Mouse (Mus musculus) c-Kit-positive CD71-positive TER-119-negative erythroid progenitor cells, embryonic 14.5 days (primary cell): ENCODE data around the gene Hdac7.
"Not testable (repeated sequence)": the region's sequence is repeated elsewhere in the genome, so short reads cannot be mapped to it uniquely, and the experiment has no call there.

ENCODE experiments used
- DNase-seq: peaks from one replicate; pipeline ENCODE4 v3.0.0-alpha.2; 2013; ENCODE audit warnings: low read depth

Hdac7 gene

DNA sequence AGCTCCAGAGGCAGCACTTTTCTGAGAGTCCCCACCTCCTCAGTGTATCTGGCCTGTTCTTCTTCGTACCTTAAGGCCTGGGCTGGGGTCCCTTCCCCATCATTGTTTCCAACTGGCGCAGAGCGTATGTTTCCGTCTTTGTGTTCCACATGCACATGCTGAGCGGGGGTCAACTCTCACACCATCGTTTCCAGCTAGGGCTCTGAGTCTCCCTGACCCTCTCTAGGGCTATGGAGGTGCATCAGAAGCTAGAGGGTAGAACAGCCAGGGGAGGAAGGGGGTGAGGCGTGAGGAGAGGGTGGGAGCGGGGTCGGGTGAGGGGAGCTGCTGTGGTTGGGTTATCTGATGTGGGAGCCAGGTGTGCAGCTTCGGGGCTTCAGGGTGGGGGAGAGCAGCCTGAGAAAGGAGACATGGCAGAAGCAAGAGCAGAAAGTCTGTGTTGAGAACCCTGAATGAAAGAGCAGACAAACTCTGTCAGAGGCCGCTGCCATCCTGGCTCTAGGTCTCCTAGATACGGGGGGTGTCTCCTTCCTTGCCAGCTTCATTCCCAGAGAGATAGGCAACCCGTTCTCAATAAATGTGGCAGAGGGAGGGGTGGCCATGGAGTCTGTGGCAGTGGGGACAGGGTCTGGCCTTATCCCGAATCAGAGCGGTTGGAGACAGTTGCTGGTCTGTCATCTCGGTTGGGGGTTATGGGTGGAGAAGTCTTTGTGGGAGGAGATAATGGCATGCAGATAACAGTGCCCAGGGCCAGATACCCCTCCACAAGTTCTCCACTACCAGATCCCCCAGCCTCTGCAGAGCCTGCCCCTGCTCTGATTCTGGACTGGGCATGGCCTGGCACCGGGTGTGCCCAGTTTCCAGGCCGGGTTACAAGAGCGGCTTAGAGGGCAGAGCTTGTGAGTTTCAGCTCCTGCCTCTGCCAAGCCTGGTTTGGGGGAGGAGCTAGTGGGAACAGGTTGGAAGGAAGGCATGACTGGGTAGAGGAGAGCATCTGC lies at the start of gene Hdac7:
Gene Hdac7 (minus strand): TSS at position 466 of the 998 bp plus-strand sequence.
- no peak for DNase-seq

DNA sequence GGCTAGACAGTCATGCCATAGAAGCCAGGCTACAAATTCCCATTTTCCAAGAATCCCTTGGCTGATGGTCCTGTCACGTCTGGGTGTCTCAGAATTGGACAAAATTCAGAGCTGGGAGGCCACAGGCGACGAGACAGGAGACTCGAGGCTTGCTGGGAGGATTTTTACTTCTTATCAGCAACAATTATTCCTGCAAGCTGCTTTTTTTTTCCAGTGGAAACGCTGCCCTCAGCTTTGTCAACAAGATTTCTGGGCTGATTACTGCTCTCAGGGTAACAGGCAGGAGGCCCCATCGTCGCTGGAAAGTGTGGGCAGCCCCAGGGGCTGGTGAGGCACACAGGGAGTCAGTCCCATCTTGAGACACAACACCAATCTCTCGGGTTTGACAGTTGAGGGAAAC lies 48.2 kb upstream of the Hdac7 start:
- DNase-seq: no peak

DNA sequence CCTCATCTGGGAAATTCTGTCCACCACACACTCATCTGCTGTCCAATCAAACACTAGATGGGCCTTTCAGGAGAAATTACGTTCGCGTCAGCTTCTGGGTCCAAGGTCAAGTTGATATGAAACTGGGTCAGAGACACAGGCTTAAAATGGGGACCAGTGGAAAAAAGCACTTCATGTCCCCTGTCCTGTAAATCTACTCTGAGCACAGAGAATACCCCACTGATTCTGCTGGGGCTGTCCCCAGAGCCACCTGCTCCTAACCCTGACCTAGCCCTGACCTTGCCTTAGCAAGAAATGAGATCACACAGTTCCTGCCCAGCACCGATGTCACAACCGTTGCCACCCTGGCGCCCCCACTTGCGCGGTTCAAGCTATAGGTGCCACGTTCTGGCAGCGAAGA lies 46.1 kb upstream of the Hdac7 start:
- DNase-seq: no peak

DNA sequence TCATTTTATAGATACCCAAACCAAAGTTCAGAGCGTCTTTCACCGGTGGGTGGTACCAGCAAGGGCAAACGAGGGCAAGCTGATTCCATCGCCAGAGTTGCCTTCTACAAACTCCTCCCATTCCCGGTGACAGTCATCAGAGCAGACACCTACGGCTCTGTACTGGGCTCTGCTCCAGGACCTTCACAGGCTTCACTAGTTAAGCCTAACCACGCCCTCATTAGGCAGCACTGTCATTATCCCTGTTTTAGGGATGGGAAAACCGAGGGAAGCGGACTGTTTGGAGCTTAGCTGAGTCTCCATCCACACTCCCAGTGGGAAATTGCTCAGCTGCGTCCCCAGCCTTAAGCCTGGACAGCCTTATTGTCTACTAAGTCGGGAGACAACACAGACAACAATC lies 45.7 kb upstream of the Hdac7 start:
- DNase-seq: no peak

DNA sequence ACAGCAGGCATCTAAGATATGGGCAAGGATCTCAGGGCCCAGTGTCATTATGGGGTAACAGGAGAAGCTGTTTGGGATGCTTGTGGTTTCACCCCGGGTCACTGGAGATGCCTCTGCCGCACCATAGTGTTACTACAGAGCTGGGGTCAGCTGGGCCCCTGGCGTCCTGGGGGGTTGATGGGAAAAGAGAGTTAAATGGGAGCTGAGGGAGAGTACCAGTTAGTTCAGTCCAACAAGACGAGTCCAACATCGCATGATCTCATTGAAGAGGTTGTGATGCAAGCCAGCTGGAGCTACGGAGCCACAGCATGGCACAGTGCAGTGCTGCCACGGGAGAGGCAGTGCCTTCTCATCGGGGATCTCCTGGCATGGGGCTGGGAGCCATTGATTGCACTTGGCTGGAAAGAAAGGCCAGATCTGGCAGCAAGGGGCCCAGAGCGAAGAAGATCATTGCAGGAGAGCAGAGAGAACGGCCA lies 43.3 kb upstream of the Hdac7 start:
- DNase-seq: no peak

DNA sequence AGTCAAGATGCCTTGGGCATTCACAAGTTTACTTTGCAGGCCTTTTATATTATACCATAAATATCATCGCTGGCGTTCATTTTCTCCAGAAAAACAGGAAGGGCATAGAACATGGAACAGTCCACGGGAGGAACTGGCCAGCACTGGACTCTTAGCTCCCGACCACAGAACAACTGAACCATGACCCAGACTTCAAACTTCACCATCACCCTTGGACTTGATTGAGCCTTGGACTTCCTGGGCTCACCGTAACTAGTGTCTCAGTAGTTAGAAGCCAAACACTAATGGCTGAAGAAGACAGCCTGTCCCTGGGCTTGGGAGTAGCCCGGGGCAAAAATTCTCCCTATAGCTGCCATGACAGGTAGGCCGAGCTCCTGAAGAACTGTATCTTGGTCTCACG lies 37.1 kb upstream of the Hdac7 start:
- no peak for DNase-seq

DNA sequence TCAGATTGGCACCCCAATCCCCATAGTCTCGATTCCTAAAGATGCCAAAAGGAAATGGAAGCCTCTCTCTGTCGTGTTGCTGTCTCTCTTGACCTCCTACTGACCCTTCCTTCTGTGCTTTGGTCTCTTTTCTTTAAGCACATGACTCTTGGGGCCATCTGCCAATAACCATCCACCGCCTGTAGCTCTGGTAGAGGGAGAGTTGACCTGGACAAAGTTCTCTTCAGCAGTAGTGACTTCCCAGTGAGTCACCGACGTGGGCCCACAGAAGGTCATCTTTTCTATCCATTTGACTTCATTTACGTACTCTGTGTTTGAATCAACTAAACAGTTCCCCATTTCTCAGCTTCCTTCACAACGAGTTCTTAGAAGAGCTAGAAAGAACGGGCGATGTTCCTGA lies 36.1 kb upstream of the Hdac7 start:
- no peak for DNase-seq

DNA sequence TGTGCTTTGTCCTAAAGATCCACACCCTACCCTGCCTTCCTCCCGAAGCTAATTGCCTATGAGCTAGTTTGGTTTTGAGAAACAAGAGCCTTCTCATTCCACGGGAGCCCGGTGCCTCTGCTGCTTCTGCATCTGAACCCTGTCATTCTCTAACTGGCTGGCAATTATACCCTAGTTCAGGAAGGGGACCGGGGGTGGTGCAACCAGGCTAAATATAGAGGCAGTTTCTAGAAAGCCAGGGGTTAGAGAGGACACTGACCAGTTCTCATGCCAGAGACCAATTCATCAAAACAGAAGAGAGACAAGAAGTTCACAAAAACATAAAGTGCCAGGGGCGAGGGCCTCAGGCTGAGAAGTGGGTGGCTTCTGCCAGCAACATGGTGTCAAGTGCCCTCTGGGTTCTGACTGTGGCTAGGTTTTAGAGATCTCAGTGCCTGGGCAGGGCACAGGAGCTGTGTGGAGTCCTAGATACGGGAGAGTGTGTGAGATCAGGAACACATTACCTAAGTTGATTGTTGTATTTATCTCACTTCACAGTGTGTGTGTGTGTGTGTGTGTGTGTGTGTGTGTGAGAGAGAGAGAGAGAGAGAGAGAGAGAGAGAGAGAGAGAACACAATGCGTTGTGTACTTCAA lies 34.5 kb upstream of the Hdac7 start:
- DNase-seq: no peak

DNA sequence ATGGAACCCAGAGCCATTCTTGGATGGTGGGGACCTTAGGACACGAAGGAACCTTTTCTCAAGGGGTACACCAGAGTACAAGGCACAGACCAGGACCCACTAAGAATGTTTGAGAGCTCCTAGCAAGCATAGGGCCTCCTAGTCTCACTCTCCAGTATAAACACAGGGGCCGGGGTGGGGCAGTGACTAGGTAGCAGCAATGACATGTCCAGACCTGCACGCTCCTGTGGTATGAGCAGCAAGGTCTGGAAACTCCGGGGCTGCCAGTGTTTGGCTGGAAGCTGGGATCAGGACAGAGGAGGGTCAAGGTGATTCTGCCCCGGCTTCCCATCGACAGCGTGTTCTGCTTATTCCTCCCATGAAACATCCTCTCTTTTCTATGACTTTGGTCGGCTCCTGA lies 31.5 kb upstream of the Hdac7 start:
- DNase-seq: no peak

DNA sequence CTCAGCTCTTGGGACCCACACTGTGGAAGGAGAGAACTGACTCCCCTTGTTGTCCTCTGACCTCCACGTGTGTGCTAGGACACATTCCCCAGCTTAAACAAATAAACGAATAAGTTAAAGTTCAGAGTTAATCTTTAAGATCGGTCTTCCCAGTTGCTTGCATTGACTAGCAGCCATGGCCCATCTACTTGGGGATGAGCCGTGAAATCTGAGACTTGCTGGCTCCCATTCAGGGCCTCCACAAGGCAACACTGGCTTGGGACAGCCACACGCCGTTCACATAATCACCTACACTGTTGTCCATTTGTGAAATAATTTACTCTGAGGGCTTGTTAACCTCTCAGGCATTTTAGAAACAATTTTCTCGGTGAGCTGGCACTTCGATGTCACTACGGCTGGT lies 29.4 kb upstream of the Hdac7 start:
- DNase-seq: no peak

DNA sequence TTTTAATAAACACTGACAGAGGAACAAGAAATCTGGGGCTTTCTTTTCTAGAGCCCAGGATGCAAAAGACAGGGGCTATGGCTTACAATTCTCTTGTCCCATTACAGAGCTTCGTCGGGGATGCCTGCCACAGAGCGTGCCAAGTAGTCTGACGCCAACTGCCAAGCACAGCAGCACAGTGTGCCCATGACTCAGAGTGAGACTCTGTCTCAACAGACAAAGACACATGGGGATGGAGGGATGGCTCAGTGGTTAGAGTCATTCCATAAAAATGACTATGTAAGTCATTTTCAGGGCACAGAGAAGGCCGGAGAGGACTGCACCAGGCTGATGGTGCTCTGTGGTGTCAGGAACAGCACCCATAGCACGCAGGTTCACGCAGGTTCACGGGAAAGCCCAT lies 27.9 kb upstream of the Hdac7 start:
- no peak for DNase-seq

DNA sequence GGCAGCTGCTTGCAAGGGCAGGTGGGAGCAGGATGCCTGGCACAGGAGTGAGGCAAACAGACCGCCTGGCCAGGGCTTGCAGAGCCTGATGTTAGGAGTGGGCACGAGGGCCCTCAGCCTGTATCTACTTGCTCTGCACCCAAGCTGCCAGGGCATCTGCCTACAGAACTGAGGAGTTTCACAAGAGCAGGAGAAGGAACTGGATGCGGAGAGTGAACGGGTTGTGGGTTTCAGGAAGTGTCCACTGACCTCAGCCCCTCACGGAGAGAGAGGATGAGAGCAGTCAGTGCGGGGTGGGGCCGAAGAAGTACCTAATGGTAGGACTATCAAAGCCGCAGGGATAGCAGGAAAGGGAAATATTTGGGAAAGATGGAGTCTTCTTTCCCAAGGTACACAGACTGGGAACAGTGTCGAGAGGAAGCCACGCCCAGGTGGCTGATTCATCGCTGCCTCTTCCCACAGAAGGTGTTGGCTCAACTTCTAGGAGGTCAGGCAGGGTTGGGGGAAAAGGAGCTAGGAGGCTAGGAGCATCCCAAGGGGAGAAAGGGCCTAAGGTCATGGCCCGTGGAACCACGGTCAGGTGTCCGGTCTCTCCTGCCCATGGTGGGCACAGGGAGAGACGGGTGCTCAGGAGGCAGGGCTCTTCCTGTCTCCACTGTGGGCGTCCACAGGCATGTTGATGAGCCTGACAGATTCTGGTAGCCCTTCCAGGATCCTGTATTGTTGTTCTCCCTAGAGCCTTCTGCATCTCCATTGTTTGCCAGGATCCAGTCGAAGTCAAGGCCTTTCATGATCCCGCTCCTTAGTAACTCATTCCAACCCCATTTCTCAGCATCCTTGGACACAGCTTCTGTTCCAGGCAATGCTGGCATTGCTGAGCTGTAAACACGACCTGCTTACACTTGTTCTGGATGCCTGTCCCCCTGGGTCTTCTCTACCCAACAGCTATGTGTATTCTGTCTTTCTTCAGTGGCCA lies 27.0 kb upstream of the Hdac7 start:
- DNase-seq: no peak

DNA sequence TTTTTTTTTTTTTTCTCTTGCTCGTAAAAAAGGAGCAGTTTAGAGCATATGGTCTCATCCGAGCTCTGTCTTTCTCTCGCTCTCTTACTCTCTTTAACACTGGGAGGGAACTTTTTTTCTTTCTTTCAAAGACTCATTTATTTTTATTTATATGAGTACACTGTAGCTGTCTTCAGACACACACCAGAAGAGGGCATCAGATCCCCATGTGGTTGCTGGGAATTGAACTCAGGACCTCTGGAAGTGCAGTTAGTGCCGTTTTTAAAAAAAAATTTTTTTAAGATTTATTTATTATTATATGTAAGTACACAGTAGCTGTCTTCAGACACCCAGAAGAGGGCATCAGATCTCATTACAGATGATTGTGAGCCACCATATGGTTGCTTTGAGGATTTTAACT lies 25.8 kb upstream of the Hdac7 start:
- not testable (repeated sequence) for DNase-seq

DNA sequence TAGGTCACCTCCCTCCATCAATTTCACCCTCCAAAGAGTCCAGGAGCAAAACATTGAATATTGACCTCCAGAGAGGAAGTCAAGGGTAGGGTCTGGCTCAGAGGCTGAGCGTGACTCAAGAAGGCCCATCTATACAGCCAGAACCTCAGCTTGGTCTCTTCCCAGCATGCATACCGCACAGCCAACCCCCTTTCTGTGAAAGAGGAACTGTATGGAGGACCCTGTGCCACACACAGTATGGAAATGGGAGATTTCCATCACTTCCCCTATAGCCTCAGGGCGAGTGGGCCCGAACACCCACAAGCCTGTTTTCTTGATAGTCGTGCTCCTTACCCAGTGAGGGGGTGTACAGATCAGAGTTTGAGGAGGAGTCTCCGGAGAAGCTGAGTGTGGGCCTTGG lies 24.7 kb upstream of the Hdac7 start:
- no peak for DNase-seq

DNA sequence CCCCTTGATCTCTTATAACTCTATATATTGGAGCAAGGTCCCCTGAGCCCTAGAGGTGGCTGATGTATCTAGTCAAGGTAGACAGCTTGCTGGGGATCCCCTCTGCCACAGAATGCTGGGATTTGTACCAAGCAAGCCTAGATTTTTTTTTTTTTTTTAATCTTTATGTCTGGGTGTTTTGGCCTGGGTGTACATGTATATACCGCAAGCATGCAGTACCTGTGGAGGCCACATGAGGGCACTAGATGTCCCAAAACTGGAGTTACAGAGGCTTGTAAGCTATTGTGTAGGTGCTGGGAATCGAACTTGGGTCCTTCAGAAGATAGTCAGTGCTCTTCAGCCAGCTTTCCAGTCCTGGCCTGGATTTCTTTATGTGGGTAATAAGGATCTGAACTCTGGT lies 21.7 kb upstream of the Hdac7 start:
- no peak for DNase-seq

DNA sequence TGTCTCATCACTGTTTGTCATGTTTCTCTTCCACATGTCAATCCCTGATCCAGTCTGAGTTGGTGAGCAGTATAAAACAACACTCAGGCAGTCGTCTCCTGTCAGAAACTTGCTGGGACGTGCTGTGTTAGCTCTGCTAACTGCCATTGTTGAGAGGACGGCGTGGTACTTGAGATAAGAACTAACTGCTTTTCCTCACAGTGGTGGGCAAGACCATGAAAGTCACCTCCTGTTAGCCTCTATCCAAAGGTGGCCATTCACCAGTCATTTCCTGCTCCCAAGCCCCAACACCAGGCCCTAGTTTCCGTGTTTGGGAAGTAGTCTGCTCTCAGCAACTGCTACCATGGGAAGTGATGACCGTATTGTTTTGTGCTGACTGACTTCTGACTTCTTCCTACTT lies 20.9 kb upstream of the Hdac7 start:
- no peak for DNase-seq

DNA sequence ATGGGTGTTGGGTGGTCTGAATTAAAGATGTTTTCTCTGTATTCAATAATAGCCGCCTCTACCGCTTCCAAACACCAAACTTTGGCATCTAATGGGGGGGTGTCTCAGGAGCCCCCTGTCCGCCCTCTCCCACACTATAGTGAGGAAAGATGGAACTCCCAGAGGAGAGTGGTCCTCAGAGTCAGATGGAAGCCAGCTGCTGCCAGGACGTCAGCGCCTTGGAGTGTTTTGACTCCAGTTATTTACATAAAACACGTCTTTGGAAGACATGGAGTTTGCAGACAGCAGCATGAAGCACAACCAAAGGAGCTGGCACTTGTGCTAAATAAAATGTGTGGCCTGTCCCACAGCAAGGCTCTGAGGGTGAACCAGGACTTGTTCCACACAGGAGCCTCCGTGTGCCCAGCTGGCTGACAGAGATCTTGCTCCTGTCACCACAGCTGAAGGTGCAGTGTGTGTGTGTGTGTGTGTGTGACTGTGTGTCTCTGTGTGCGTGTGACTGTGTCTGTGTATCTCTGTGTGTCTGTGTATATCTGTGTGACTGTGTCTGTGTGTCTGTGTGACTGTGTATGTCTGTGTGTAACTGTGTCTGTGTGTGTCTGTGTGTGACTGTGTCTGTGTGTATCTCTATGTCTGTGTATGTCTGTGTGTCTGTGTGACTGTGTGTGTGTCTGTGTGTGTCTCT lies 20.2 kb upstream of the Hdac7 start:
- DNase-seq: no peak

DNA sequence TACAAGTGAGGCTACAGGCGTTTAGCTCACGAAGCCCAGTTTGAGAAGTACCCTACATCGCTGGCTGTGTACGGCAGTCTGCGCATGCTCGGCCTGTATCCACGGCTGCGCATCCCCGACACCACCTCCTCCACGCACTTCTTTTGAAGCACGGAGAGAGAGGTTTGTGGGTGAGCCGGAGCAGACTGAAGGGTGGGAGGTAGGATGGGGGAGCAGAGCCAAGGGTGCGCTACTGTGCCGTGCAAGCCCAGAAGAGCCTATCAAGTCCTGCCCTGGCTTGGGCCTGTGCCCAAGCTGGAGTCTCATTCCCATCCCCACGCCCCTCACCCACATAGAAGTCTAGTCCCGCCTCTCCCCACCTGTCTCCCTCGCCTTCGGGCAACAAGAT lies 19.2 kb upstream of the Hdac7 start:
- DNase-seq: no peak

DNA sequence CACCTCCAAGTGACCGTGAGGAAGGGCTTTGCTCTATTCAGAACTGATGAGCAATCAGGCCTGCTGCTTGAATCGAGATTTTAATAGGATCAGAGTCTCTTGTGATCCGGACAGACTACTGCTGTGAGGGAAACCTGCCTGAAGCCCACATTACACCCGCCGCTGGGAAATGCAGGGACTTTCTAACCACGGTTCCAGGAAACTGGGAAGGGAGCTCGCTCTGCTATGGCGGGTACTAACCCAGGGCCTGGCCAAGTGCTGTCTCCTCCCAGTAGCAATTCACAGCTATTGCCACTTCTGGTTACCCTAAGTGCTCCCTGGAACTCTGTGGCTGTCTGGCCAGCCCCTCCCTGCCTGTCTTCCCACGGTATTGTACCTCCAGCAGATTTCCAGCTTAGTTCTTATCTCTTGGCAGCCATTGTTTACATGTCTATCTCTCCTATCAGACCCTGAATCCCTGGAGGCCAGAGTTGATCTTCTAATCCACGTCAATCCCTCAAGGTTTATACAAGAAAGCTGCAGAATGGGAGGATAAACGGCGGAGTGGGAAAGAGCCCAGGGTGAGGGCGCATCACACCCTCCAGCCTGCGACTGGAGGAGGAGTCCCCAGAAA lies 18.7 kb upstream of the Hdac7 start:
- DNase-seq: no peak

DNA sequence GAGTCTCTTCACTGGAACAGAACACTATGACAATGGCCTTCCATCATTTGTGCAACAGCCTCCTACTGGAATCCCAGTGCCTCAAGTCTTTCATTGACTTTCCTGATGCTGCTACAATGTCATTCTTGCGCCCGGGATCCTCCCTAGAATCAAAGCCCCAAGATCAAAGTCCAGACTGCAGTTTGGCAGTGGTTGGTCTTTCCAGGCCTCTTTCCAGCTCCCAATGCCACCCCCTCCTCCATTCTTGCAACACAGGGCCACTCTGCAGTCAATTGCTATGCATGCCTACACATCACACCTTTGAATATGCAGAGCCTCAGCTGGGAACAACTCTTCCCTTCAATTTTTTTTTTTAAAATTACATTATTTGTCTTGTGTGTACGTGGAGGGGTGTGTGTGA lies 16.1 kb upstream of the Hdac7 start:
- no peak for DNase-seq

DNA sequence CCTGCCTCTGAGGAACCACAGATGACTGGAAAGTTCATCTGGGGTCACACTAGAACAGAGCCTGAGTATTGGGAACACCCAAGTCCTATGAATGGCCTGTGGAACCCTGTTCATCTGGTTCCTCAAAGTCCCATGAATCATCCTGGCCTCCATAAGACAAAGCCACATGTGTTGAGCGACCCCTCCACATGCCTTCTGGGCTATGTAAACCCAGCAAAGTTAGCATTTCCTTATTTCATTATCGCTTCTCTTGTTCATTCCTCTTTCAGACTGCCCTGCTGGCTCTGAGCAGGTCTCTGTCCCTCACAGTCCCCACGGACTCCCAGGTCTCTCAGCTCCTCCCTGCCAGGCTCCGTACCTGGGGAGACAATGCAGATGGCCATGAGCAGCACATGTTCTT lies 14.1 kb upstream of the Hdac7 start:
- DNase-seq: no peak
